Mouse (Mus musculus) embryonic facial prominence, embryonic 11.5 days (tissue): ENCODE data around the gene Gm6176. TPM values are rescaled to one million over a fixed set of nuclear protein-coding genes. Genes with fewer than 3 reads are reported as not detected.
"Not testable (repeated sequence)": the region's sequence is repeated elsewhere in the genome, so short reads cannot be mapped to it uniquely, and the experiment has no call there.

Experiments
- ATAC-seq: fragments of 200-750 bp; cut with Nextera tagmentation; replicated peaks from 2 replicates; pipeline ENCODE4 v1.8.0; 2017; ENCODE audit warnings: low read depth; ENCODE audit not compliant: insufficient number of reproducible peaks, low FRiP score, low TSS enrichment
- DNase-seq: peaks from one replicate; pipeline ENCODE4 v3.0.0-alpha.2; 2015; ENCODE audit warnings: low spot score
- H3K27ac ChIP-seq: fragments of 300-500 bp; sonication (generic); replicated peaks from 2 replicates; pipeline ENCODE4 v1.5.1; 2014; ENCODE audit warnings: mild to moderate bottlenecking, low read depth, low read length, control low read depth
- H3K27me3 ChIP-seq: fragments of 300-500 bp; sonication (generic); 2 replicates; pipeline ENCODE4 v1.6.1; 2014; ENCODE audit warnings: mild to moderate bottlenecking, low read length, moderate library complexity, mixed read lengths; ENCODE audit not compliant: control insufficient read depth, insufficient read depth
- H3K36me3 ChIP-seq: fragments of 300-500 bp; sonication (generic); replicated peaks from 2 replicates; pipeline ENCODE4 v1.6.1; 2014; ENCODE audit warnings: low read depth, mild to moderate bottlenecking, low read length, moderate library complexity, mixed read lengths; ENCODE audit not compliant: control insufficient read depth, insufficient read depth
- H3K4me1 ChIP-seq: fragments of 300-500 bp; sonication (generic); 2 replicates; pipeline ENCODE4 v1.6.1; 2014; ENCODE audit warnings: low read length, mixed read lengths; ENCODE audit not compliant: control insufficient read depth, insufficient read depth
- H3K4me2 ChIP-seq: fragments of 300-500 bp; sonication (generic); 2 replicates; pipeline ENCODE4 v1.6.1; 2014; ENCODE audit warnings: low read depth, mild to moderate bottlenecking, control low read depth, low read length, moderate library complexity
- H3K4me3 ChIP-seq: fragments of 300-500 bp; sonication (generic); 2 replicates; pipeline ENCODE4 v1.5.1; 2014; ENCODE audit warnings: low read depth, low read length, control low read depth
- H3K9ac ChIP-seq: fragments of 300-500 bp; sonication (generic); replicated peaks from 2 replicates; pipeline ENCODE4 v1.6.1; 2014; ENCODE audit warnings: mild to moderate bottlenecking, control low read depth, low read length
- H3K9me3 ChIP-seq: fragments of 300-500 bp; sonication (generic); replicated peaks from 2 replicates; pipeline ENCODE4 v1.6.1; 2016; ENCODE audit warnings: mild to moderate bottlenecking, low read length, inconsistent platforms, mixed read lengths; ENCODE audit not compliant: control insufficient read depth
- WGBS: fragments of 180-500 bp; shearing (Covaris S2); extraction: QIAGEN DNeasy Blood & Tissue Kit; methylation state at CpG from one replicate; pipeline ENCODE4 v1.1.7; 2014; 5-methylcytosine and 5-hydroxymethylcytosine counted together
- polyA plus RNA-seq: library from polyadenylated mRNA; unstranded; fragments of >200 nt; fragmentation: Nextera tagmentation; extraction: Ambion mirVana; gene quantifications from 2 replicates; pipeline ENCODE4 v1.2.1, GENCODE M21; 2014

Gene Gm6176
- not detected in 2 replicates for polyA plus RNA-seq

GRCm38 (mm10) chr7:22056205-22056604 lies at the start of gene Gm6176:
Gm6176 (minus strand) TSS chr7:22056305.
- H3K36me3 ChIP-seq, DNase-seq, H3K9me3 ChIP-seq, H3K4me2 ChIP-seq, H3K4me1 ChIP-seq, H3K27ac ChIP-seq, H3K27me3 ChIP-seq, ATAC-seq, H3K9ac ChIP-seq, H3K4me3 ChIP-seq: not testable (repeated sequence)
- WGBS = no CpG with 5 or more reads among the region's 1 CpGs

- not testable (repeated sequence) for DNase-seq
- whole genome bisulfite sequencing = no CpG with 5 or more reads among the region's 7 CpGs
Observed at GRCm38 (mm10) chr7:22068757-22069156, 12.7 kb upstream of the Gm6176 start, which contains the start of gene Vmn1r139. Vmn1r139 (plus strand) TSS chr7:22069057.

GRCm38 (mm10) chr7:22028797-22029196 lies 27.3 kb downstream of the Gm6176 start, which contains the start of gene Vmn1r138:
Vmn1r138 (minus strand) TSS chr7:22028897.
- WGBS = no CpG with 5 or more reads among the region's 2 CpGs
- not testable (repeated sequence) for H3K27ac ChIP-seq, H3K9me3 ChIP-seq, ATAC-seq, H3K27me3 ChIP-seq, H3K4me1 ChIP-seq, H3K4me2 ChIP-seq, H3K9ac ChIP-seq, H3K36me3 ChIP-seq, DNase-seq, H3K4me3 ChIP-seq

More at GRCm38 (mm10) chr7:22068757-22069156, 12.7 kb upstream of the Gm6176 start, which contains the start of gene Vmn1r139:
- not testable (repeated sequence) for ATAC-seq, H3K36me3 ChIP-seq, H3K27me3 ChIP-seq, H3K9me3 ChIP-seq, H3K27ac ChIP-seq, H3K4me2 ChIP-seq, H3K4me3 ChIP-seq, H3K4me1 ChIP-seq, H3K9ac ChIP-seq

Other genes with a start within 250 kb of the Gm6176 start
- gene Vmn1r135, start 224.0 kb downstream of the Gm6176 start, polyA plus RNA-seq = not detected in 2 replicates
- gene Gm5725, start 212.0 kb downstream of the Gm6176 start, polyA plus RNA-seq = not detected in 2 replicates
- gene Gm5891, start 135.0 kb downstream of the Gm6176 start, polyA plus RNA-seq = not detected in 2 replicates
- gene Vmn1r137, start 61.7 kb downstream of the Gm6176 start, polyA plus RNA-seq = not detected in 2 replicates
- not detected in 2 replicates for gene Vmn1r138, start 27.4 kb downstream of the Gm6176 start, polyA plus RNA-seq
- gene Vmn1r139, start 12.8 kb upstream of the Gm6176 start, polyA plus RNA-seq = not detected in 2 replicates
- not detected in 2 replicates for gene Gm16451, start 61.9 kb upstream of the Gm6176 start, polyA plus RNA-seq
- not detected in 2 replicates for gene Gm10666, start 78.4 kb upstream of the Gm6176 start, polyA plus RNA-seq
- not detected in 2 replicates for gene Vmn1r142, start 107.7 kb upstream of the Gm6176 start, polyA plus RNA-seq
- not detected in 2 replicates for gene Vmn1r143, start 133.1 kb upstream of the Gm6176 start, polyA plus RNA-seq
- not detected in 2 replicates for gene Gm8653, start 145.0 kb upstream of the Gm6176 start, polyA plus RNA-seq
- not detected in 2 replicates for gene Gm8453, start 173.2 kb upstream of the Gm6176 start, polyA plus RNA-seq